Mouse (Mus musculus) MEL (cell line): ENCODE measurements around the gene Uqcr11. TPM values are rescaled to one million over a fixed set of nuclear protein-coding genes. Genes with fewer than 3 reads are reported as not detected.

ENCODE experiments used
- DNase-seq: peaks from one replicate; pipeline ENCODE4 v3.0.0; 2011; ENCODE audit warnings: low read depth, low spot score
- H3K27ac ChIP-seq: 2 replicates; pipeline ENCODE4 v1.5.1; 2012; ENCODE audit warnings: low read depth, mild to moderate bottlenecking, control low read depth, low read length, moderate library complexity; ENCODE audit not compliant: control insufficient read depth
- H3K27me3 ChIP-seq, 2 experiments: fragments of 150-350 bp in 1 of 2; sonication (generic) in 1 of 2; 2 replicates each; pipeline ENCODE4 v1.6.1; 2012; ENCODE audit warnings: low read length in 2 of 2, mild to moderate bottlenecking in 2 of 2, improper control_type of control experiment in 1 of 2, moderate library complexity in 1 of 2; ENCODE audit not compliant: insufficient read depth in 2 of 2, control insufficient read depth in 1 of 2
- H3K36me3 ChIP-seq, 2 experiments: 2 replicates each; pipeline ENCODE4 v1.6.1; 2012 to 2014; ENCODE audit warnings: low read length in 2 of 2, improper control_type of control experiment in 1 of 2, inconsistent platforms in 1 of 2, mild to moderate bottlenecking in 1 of 2; ENCODE audit not compliant: insufficient read depth in 2 of 2, control insufficient read depth in 1 of 2
- H3K4me1 ChIP-seq, 2 experiments: fragments of 150-350 bp in 1 of 2; sonication (generic) in 1 of 2; 2 replicates each; pipeline ENCODE4 v1.6.1; 2012; ENCODE audit warnings: low read length in 2 of 2, improper control_type of control experiment in 1 of 2, mild to moderate bottlenecking in 1 of 2; ENCODE audit not compliant: insufficient read depth in 2 of 2, control insufficient read depth in 1 of 2
- H3K4me3 ChIP-seq, 2 experiments: fragments of 150-350 bp in 1 of 2; sonication (generic) in 1 of 2; 2 replicates each; pipeline ENCODE4 v1.5.1; 2012; ENCODE audit warnings: low read depth in 2 of 2, low read length in 2 of 2, mild to moderate bottlenecking in 2 of 2, moderate library complexity in 2 of 2, control low read depth in 1 of 2, improper control_type of control experiment in 1 of 2; ENCODE audit not compliant: control insufficient read depth in 1 of 2, insufficient read depth in 1 of 2
- H3K79me2 ChIP-seq: 2 replicates; pipeline ENCODE4 v1.6.1; 2012; ENCODE audit warnings: mild to moderate bottlenecking, low read length, moderate library complexity; ENCODE audit not compliant: control insufficient read depth, poor library complexity, insufficient read depth
- H3K9ac ChIP-seq: 2 replicates; pipeline ENCODE4 v1.6.1; 2012; ENCODE audit warnings: low read depth, mild to moderate bottlenecking, control low read depth, low read length, moderate library complexity; ENCODE audit not compliant: control insufficient read depth, poor library complexity, severe bottlenecking
- H3K9me3 ChIP-seq: fragments of 150-350 bp; sonication (generic); replicated peaks from 2 replicates; pipeline ENCODE4 v1.6.1; 2012; ENCODE audit warnings: mild to moderate bottlenecking, low read length, improper control_type of control experiment, moderate library complexity; ENCODE audit not compliant: insufficient read depth
- BHLHE40 ChIP-seq: IDR thresholded peaks from 2 replicates; pipeline ENCODE4 v1.6.1; 2012; ENCODE audit warnings: low read depth, mild to moderate bottlenecking, inconsistent platforms, low read length, improper control_type of control experiment, borderline replicate concordance
- CHD1 ChIP-seq: IDR thresholded peaks from 2 replicates; pipeline ENCODE4 v1.6.1; 2012; ENCODE audit warnings: low read depth, mild to moderate bottlenecking, inconsistent platforms, low read length, improper control_type of control experiment
- CHD2 ChIP-seq: IDR thresholded peaks from 2 replicates; pipeline ENCODE4 v1.6.1; 2011; ENCODE audit warnings: low read length, improper control_type of control experiment
- CTCF ChIP-seq, 3 experiments: IDR thresholded peaks in 2 of 3; conservative IDR thresholded peaks in 1 of 3; 2 replicates each; pipeline ENCODE4 v1.5.1; 2011 to 2012; ENCODE audit warnings: low read length in 3 of 3, low read depth in 2 of 3, mild to moderate bottlenecking in 2 of 3, improper control_type of control experiment in 1 of 3, inconsistent platforms in 1 of 3, mixed read lengths in 1 of 3, moderate library complexity in 1 of 3; ENCODE audit not compliant: control insufficient read depth in 1 of 3, insufficient read depth in 1 of 3, poor library complexity in 1 of 3, severe bottlenecking in 1 of 3
- E2F4 ChIP-seq: IDR thresholded peaks from 2 replicates; pipeline ENCODE4 v1.6.1; 2011; ENCODE audit warnings: low read depth, low read length, improper control_type of control experiment, borderline replicate concordance
- HCFC1 ChIP-seq: IDR thresholded peaks from 2 replicates; pipeline ENCODE4 v1.6.1; 2012; ENCODE audit warnings: low read depth, mild to moderate bottlenecking, inconsistent platforms, low read length, improper control_type of control experiment, moderate library complexity
- MAFK ChIP-seq: IDR thresholded peaks from 2 replicates; pipeline ENCODE4 v1.6.1; 2011; ENCODE audit warnings: low read depth, mild to moderate bottlenecking, low read length, improper control_type of control experiment, borderline replicate concordance
- MXI1 ChIP-seq: IDR thresholded peaks from 2 replicates; pipeline ENCODE4 v1.6.1; 2011; ENCODE audit warnings: mild to moderate bottlenecking, low read depth, low read length, improper control_type of control experiment
- MYB ChIP-seq: IDR thresholded peaks from 2 replicates; pipeline ENCODE4 v1.6.1; 2011; ENCODE audit warnings: mild to moderate bottlenecking, low read depth, low read length, improper control_type of control experiment
- MYC ChIP-seq: IDR thresholded peaks from 2 replicates; pipeline ENCODE4 v1.6.1; 2011; ENCODE audit warnings: low read depth, mild to moderate bottlenecking, low read length, improper control_type of control experiment, moderate library complexity
- NRF1 ChIP-seq: IDR thresholded peaks from 2 replicates; pipeline ENCODE4 v1.6.1; 2014; ENCODE audit warnings: low read depth, mild to moderate bottlenecking, inconsistent platforms, low read length, improper control_type of control experiment, moderate library complexity; ENCODE audit not compliant: poor library complexity, insufficient read depth, severe bottlenecking
- POLR2A ChIP-seq, 2 experiments: IDR thresholded peaks; 2 replicates each; pipeline ENCODE4 v1.6.1; 2011 to 2012; ENCODE audit warnings: low read length in 2 of 2, mild to moderate bottlenecking in 2 of 2, control low read depth in 1 of 2, improper control_type of control experiment in 1 of 2, low read depth in 1 of 2, moderate library complexity in 1 of 2; ENCODE audit not compliant: control insufficient read depth in 1 of 2, insufficient read depth in 1 of 2, poor library complexity in 1 of 2
- POLR2AphosphoS5 ChIP-seq: IDR thresholded peaks from 2 replicates; pipeline ENCODE4 v1.6.1; 2012; ENCODE audit warnings: low read depth, borderline replicate concordance, mild to moderate bottlenecking, inconsistent platforms, low read length, moderate library complexity, mixed read lengths
- RCOR1 ChIP-seq: IDR thresholded peaks from 2 replicates; pipeline ENCODE4 v1.6.1; 2012; ENCODE audit warnings: low read depth, mild to moderate bottlenecking, inconsistent platforms, low read length, improper control_type of control experiment
- SIN3A ChIP-seq: IDR thresholded peaks from 2 replicates; pipeline ENCODE4 v1.6.1; 2012; ENCODE audit warnings: low read length, improper control_type of control experiment, inconsistent platforms
- SMC3 ChIP-seq: IDR thresholded peaks from 2 replicates; pipeline ENCODE4 v1.6.1; 2011; ENCODE audit warnings: low read depth, low read length, improper control_type of control experiment
- TBP ChIP-seq: IDR thresholded peaks from 2 replicates; pipeline ENCODE4 v1.8.0; 2011; ENCODE audit warnings: low read depth, low read length, improper control_type of control experiment
- UBTF ChIP-seq: IDR thresholded peaks from 2 replicates; pipeline ENCODE4 v1.6.1; 2012; ENCODE audit warnings: low read depth, mild to moderate bottlenecking, inconsistent platforms, low read length, improper control_type of control experiment, moderate library complexity, borderline replicate concordance; ENCODE audit not compliant: insufficient read depth
- USF1 ChIP-seq: IDR thresholded peaks from 2 replicates; pipeline ENCODE4 v1.6.1; 2014; ENCODE audit warnings: low read depth, mild to moderate bottlenecking, inconsistent platforms, low read length, improper control_type of control experiment, moderate library complexity
- ZMIZ1 ChIP-seq: IDR thresholded peaks from 2 replicates; pipeline ENCODE4 v1.6.1; 2012; ENCODE audit warnings: low read depth, mild to moderate bottlenecking, inconsistent platforms, low read length, improper control_type of control experiment, moderate library complexity
- polyA plus RNA-seq, 2 experiments: library from polyadenylated mRNA; stranded (reverse) in 1 of 2; unstranded in 1 of 2; fragments of >175 nt in 1 of 2; fragments of >200 nt in 1 of 2; gene quantifications; 2 replicates each; pipeline versions ENCODE4 v1.2.1 to v1.2.4; 2012; ENCODE audit warnings: low replicate concordance in 2 of 2, low read depth in 1 of 2; ENCODE audit not compliant: insufficient read length in 2 of 2, insufficient read depth in 1 of 2, missing spikeins in 1 of 2
- total RNA-seq: library from RNA; depleted of rRNA; stranded (reverse); fragments of 300-350 nt; gene quantifications from 2 replicates; pipeline ENCODE4 v1.2.3, GENCODE M21; 2012

Gene Uqcr11
- total and polyA plus RNA-seq, 3 experiments = 481 to 935 TPM; not detected in 1

GRCm38 (mm10) chr10:80437973-80438372 is 31.3 kb upstream of the Uqcr11 start:
- Histone ChIP-seq H3K4me3 (no peak overlapping the region), H3K79me2 (peaks cover 4% of the 10 kb centered on the region), H3K27me3 (no peaks in the 10 kb centered on the region)
- TF ChIP-seq RCOR1 (no peak), UBTF (no peak), MYC (no peak), SMC3 (no peak), ZMIZ1 (no peak), MAFK (no peak)
- TF ChIP-seq, all 39 proteins: peak for 0
- no peaks in the 10 kb centered on the region for H3K9me3 ChIP-seq
- peaks cover 6 to 25% of the 10 kb centered on the region in 2 experiments; a peak in 3 of 4 replicates for H3K4me1 ChIP-seq
- H3K9ac ChIP-seq = no peak overlapping the region
- no peak overlapping the region for H3K27ac ChIP-seq
- H3K36me3 ChIP-seq = peaks cover 0 to 15% of the 10 kb centered on the region in 2 experiments; a peak in 2 of 4 replicates
- no peak for DNase-seq

- peak; percentile 66 for DNase-seq
- Histone ChIP-seq H3K4me1 (peaks cover 6 to 34% of the 10 kb centered on the region in 2 experiments; a peak in 3 of 4 replicates), H3K27me3 (no peaks in the 10 kb centered on the region), H3K36me3 (peaks cover 0 to 26% of the 10 kb centered on the region in 2 experiments; a peak in 2 of 4 replicates), H3K9me3 (no peaks in the 10 kb centered on the region), H3K27ac (peak overlapping the region; percentile 79), H3K79me2 (peaks cover 20% of the 10 kb centered on the region), H3K4me3 (peak overlapping the region; percentile 4 to 25), H3K9ac (peak overlapping the region; percentile 57)
- TF ChIP-seq POLR2AphosphoS5 = no peak
- TF ChIP-seq HCFC1 = no peak
- TF ChIP-seq CTCF (IDR thresholded peaks at IDR 0.05 in 2 of 3, conservative IDR thresholded peaks at IDR 0.05 in 1 of 3; ENCODE audit: control insufficient read depth in 1 of 3, insufficient read depth in 1 of 3, low read depth in 2 of 3, low read length in 3 of 3, poor library complexity in 1 of 3, severe bottlenecking in 1 of 3) = no peak
- TF ChIP-seq MYB = no peak
- TF ChIP-seq BHLHE40 = no peak
- TF ChIP-seq USF1 = no peak
- no peak for TF ChIP-seq TBP
- no peak for TF ChIP-seq CHD1
- TF ChIP-seq MXI1 = 0 out of 2 replicates have a peak, but pooled peaks have one; percentile 8
- no peak; a peak in 1 of 4 replicates for TF ChIP-seq POLR2A (IDR thresholded peaks at IDR 0.05; ENCODE audit: control insufficient read depth in 1 of 2, insufficient read depth in 1 of 2, low read depth in 1 of 2, low read length in 2 of 2, poor library complexity in 1 of 2)
- TF ChIP-seq CHD2 = no peak
- TF ChIP-seq SIN3A = 0 out of 2 replicates have a peak, but pooled peaks have one; percentile 5
- no peak for TF ChIP-seq NRF1
- TF ChIP-seq E2F4 = no peak
Observed at GRCm38 (mm10) chr10:80436276-80436675, 29.6 kb upstream of the Uqcr11 start.
